Mouse (Mus musculus): ENCODE measurements at regions not wholly inside any gene's neighbourhood (a gene's known extent, or its start where the extent isn't known, plus 50 kb on each side); places are given as distances from the start of the nearest gene placed in this dataset.
"Not testable (repeated sequence)": the region's sequence is repeated elsewhere in the genome, so short reads cannot be mapped to it uniquely, and the experiment has no call there.

DNA sequence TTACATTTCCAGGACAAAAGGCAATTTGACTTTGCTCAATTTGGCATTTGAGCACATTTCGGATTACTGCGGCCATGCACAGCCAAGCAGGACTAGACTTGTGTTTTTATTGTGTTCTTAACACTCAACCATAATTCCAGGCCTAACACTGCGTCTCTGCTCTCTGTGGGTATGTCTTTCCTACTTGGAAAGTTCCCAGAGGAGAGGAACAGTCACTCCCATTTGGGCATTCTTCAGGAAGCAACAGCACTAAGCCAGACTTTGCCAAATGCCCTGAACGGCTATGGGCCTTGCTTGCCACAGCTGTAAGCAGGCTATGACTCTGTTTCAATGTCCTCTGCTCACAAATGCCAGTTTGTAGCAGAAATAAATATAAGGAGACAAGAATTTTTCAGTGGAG is 56.5 kb upstream of the Pdk3 start:
- intact Hi-C loops (cut with DNase I) = no loop called here
- DNase-seq = no peak

DNA sequence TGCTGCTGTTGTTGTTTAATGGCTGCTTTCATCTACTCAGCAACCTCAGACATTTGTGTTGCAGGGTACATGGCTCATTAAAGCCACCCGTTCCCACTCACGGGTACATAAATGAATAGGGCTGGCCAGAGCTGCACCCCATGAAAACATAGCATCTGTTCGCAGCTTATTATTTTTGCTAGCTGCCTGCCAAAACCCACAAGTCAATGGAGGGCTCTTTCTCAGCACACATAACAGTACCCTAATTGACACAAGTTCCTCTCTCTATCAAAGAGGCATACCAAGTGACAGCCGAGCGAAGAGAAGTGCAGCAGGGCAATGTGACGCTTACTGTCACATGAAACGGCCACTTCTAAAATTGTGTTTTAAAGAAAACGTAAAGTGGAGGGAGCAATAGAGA is 57.0 kb upstream of the Pdk3 start:
- intact Hi-C loops (cut with DNase I) = no loop called here
- DNase-seq = no peak

DNA sequence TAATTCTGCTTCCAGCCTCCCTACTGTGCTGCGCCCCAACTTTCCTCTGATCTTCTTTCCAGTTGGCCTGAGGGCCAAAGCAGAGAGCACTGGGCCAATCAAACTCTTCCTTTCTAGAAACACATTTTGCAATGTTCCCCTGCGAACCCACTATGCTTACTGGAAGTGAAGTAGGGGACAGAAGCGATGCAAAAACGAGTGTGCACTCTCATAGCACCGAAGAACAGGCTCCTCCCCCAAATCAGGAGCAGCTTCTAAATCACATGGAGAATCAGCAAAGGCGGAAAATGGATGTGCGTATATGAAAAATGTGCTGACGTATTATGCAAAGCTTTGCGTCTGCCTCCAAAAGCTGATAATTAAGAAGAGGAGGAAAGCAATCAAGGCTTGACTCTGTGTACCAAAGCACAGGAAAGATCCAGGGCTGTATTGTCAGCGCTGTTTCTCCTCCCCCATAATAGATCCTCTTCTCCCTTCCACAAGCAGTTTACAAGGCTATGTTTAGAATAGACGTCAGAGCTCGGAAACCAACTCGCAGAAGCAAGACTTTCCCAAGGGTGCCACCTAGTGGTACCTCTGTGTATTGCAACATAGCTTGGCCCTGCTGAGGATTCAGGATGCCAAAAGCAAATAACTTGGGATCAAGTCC is 57.5 kb upstream of the Pdk3 start:
- peak; percentile 65 for DNase-seq
- intact Hi-C loops (cut with DNase I) = loop anchor here (10.0 kb wide), 1 partner anchor 595 kb away; no protein-coding TSS in a partner anchor

DNA sequence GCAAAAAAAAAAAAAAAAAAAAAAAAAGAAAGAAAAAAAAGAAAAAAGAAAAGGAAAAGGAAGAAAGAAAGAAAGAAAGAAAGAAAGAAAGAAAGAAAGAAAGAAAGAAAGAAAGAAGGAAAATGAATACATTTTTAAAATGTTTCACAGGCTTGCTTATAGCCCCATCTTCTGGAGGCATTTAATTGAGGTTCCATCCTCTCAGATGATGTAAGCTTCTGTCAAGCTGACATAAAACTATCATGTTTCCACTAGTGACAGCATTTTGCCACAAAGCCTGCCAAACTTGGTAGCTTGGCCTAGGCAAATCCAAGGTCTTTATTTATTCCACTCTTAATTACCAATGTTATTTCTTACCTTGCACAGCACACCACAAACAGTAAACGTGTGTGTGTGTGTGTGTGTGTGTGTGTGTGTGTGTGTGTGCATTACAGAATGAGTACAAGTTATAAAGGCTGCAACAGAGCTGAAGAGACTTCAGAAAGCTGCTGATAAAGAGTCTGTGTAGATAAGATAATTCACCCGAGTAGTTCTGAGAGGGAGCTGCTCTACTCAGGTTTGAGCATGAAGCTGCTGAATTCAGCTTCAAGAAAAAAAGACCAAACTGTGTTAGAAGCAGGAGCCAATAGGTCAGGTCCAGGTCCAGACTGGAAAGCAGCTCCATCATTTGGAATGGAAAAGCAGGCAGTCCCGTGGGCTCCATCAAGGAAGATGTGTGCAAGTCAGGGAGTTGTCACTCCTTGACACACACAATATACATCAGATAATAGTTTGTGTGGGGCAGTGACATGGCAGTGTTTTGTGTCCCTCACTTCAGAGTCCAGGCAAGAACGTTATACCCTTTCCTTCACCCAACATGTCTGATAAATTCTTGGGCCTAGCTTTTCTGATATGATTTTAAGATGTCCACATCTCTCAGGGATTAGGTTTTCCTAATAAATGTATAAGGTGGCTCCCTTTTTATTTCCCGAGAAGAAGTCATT is 65.1 kb upstream of the Pdk3 start:
- no peak for DNase-seq
- intact Hi-C loops (cut with DNase I) = loop anchor here (10.0 kb wide), 1 partner anchor 602 kb away; no protein-coding TSS in a partner anchor

DNA sequence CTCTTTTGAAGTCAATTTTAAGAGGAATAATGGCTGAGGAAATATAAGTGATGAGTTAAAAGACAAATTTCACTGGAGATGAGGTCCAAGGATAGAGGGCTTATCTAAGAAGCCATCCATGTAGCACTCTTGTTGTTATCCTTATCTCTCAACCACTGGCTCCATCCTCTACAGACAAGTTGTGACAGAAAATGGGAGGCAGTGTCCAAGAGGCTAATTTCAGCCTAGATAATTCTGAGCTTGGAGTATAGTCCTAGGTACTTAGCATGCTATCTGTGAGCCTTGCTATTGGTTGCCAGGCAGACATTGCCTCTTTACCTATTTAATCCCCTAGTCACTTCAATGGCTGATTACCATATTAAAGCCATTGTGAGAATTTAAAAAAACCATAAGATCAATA is 65.2 kb upstream of the AU015836 start:
- intact Hi-C loops (cut with DNase I) = no loop called here
- no peak for DNase-seq

DNA sequence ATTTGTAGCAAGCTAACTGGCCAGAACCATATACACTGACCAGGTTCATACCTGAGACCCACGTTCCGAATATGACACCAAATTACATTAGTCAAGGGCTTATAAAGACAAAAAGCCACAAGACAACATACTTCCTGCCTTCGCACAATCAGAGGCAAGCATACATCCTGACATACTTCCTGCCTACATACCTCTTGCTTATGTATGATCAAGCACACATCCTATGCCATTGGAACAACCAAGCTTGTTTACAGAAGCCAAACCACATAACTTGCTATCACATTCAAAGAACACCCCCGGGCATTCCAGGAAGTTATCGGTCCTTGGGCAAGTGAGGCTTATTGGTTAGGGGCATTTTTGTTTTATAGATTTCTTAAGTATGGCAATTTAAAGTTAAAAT is 62.9 kb upstream of the AU015836 start:
- intact Hi-C loops (cut with DNase I) = no loop called here
- DNase-seq = no peak

DNA sequence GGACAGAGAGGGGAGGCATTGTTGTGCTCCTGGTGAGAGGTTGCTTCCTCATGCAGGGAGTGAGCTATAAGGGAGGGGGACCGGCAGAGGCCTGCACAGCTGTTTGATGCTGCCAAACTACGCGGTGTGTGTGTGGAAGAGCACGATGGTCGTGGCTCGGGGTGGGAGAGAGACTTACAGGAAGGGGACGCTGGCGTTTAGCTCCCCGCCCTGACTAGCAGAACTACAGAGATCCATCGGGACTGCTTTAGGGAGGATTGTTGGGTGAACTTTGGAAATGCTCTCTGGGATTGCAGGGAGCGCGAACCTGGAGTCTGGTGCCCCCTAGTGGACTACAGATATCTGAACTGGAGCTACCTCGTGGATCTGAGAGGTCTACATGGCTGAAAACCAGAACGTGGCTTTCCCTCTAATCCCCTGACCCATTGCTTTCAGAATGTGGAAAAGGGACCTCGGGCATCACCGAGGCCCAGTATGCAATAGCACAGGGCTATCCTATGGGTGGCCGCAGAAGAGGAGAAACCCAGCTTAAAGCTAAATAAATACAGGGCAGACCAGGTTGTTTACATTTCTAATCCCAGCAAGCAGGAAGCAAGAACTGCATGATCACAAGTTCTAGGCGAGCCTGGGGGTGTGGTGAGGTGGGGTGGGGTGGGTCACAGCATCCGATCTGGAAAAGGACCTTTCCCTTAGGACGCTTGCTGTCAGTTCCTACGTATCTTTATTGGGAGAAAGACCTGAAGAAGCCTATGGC is 57.2 kb upstream of the AU015836 start:
- intact Hi-C loops (cut with DNase I) = no loop called here
- DNase-seq = peak; percentile 35

DNA sequence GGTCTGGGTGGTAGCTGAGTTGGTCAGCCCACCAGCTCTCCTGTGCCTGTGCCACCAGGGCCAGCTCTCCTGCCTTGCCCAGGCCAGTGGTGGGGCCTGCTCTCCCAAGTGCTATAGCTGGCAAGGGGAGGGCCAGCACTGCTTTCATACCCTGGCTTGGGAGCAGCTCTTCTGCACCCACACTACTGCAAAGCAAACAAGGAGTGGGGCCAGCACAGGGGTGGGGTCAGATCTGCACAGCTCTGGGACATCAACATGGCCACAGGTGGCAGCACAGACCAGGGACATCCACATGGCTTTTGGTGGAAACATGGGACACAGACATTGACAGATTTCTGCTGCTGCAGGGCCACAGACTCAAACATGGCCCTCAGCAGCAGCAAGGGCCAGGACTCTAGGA is 52.9 kb upstream of the AU015836 start:
- intact Hi-C loops (cut with DNase I) = no loop called here
- DNase-seq = no peak

DNA sequence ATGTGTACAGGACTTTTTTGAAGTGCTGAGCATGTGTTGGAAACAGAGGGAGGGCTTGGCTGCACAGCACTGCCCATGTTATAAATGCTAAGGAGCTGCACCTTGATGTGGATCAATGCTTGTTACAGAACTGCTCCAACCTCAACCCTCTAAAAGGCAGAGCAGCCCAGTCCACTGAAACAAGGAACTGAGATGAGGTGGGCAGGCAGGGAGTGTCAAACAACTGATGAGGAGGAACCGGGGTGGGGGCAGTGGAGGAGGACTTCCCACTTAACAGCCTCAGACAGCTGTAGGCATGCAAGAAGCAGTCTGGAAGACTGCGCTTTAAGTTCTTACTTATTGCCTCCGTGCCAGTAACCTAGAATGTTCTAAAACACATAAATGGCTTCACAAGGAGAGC is 51.1 kb upstream of the AU015836 start:
- intact Hi-C loops (cut with DNase I); DNase-seq: not testable (repeated sequence)

Measured in left cerebral cortex, postnatal 4 days (tissue).